Comparison of ENCODE assay signal across 14 mouse cellular contexts in genomic region chr14:37950212-37950876, GRCm38 (mm10).
DNase-seq lines count a peak whose midpoint lies in the region; ATAC-seq and TF ChIP-seq lines count a peak whose summit lies in the region.
"Had no signal": no experiment of that assay in that cellular context is flagged by ENCODE, and none has a peak within 500 bp of the region (broad histone marks: within the 10 kb centered on the region; RNA-seq: fewer than 3 reads in every experiment).

No protein-coding gene starts in this region.

- WGBS in hindbrain, embryonic 14.5 days = 86% methylated on average over 2 of the region's 2 CpGs
- 91% methylated on average over 2 of the region's 2 CpGs for WGBS in limb, embryonic 10.5 days
- 84% methylated on average over 2 of the region's 2 CpGs for WGBS in heart, embryonic 11.5 days (ENCODE audit: insufficient replicate concordance)

- no peaks in the 10 kb centered on the region for H3K27me3 ChIP-seq in hindbrain, embryonic 14.5 days (ENCODE audit: control insufficient read depth, insufficient read depth, low read length)
- H3K27me3 ChIP-seq in limb, embryonic 10.5 days (ENCODE audit: low read depth, poor library complexity, severe bottlenecking) = no peaks in the 10 kb centered on the region
- H3K27me3 ChIP-seq in heart, embryonic 11.5 days (ENCODE audit: control insufficient read depth, insufficient read depth, low read length) = no peaks in the 10 kb centered on the region
- H3K27me3 ChIP-seq: heart, embryonic 15.5 days; kidney, embryonic 15.5 days; limb, embryonic 13.5 days had no signal

- H3K4me2 ChIP-seq in hindbrain, embryonic 14.5 days (replicated peaks) = no peak overlapping the region
- no peak overlapping the region for H3K4me2 ChIP-seq in heart, embryonic 11.5 days
- H3K4me2 ChIP-seq: heart, embryonic 15.5 days; kidney, embryonic 15.5 days; limb, embryonic 13.5 days had no signal

- peak; percentile 70 for ATAC-seq in hindbrain, embryonic 14.5 days (ENCODE audit: low FRiP score)
- no peak for ATAC-seq in heart, embryonic 11.5 days (replicated peaks; ENCODE audit: insufficient number of reproducible peaks, low FRiP score, low TSS enrichment)

- in situ Hi-C loops in ES-E14 (cut with MboI; ENCODE audit: low sequenced_read_pairs in 2 of 2, unreplicated experiment in 2 of 2) = no loop called here

- H3K9me3 ChIP-seq in ES-E14 (ENCODE audit: control insufficient read depth, insufficient read depth, low read depth, low read length) = no peaks in the 10 kb centered on the region
- H3K9me3 ChIP-seq in hindbrain, embryonic 14.5 days (ENCODE audit: control insufficient read depth, low read length) = no peaks in the 10 kb centered on the region
- H3K9me3 ChIP-seq in limb, embryonic 10.5 days (replicated peaks) = no peaks in the 10 kb centered on the region
- no peaks in the 10 kb centered on the region for H3K9me3 ChIP-seq in heart, embryonic 11.5 days (replicated peaks; ENCODE audit: control insufficient read depth, low read length)
- H3K9me3 ChIP-seq: heart, embryonic 15.5 days; kidney, embryonic 15.5 days; limb, embryonic 13.5 days had no signal

- H3K36me3 ChIP-seq in ES-E14 (ENCODE audit: control insufficient read depth, insufficient read depth, low read length, poor library complexity, severe bottlenecking) = no peaks in the 10 kb centered on the region
- H3K36me3 ChIP-seq in hindbrain, embryonic 14.5 days (replicated peaks; ENCODE audit: control insufficient read depth, insufficient read depth) = no peaks in the 10 kb centered on the region
- no peaks in the 10 kb centered on the region for H3K36me3 ChIP-seq in limb, embryonic 10.5 days
- no peaks in the 10 kb centered on the region for H3K36me3 ChIP-seq in heart, embryonic 11.5 days (ENCODE audit: control insufficient read depth, insufficient read depth, low read length)
- H3K36me3 ChIP-seq: heart, embryonic 15.5 days; kidney, embryonic 15.5 days; limb, embryonic 13.5 days had no signal

- peak; percentile 1 for DNase-seq in adrenal gland, postnatal 25 days
- DNase-seq in adrenal gland, postnatal 4 days (ENCODE audit: low spot score in 2 of 2) = no peak
- DNase-seq in layer of hippocampus, postnatal 14 days (ENCODE audit: low spot score in 2 of 2) = peak; percentile 13 to 39
- DNase-seq in layer of hippocampus, adult 11-12 months (ENCODE audit: low spot score) = no peak
- peak; percentile 7 for DNase-seq in ES-E14 (ENCODE audit: low read depth, low spot score)
- peak; percentile 29 for DNase-seq in hindbrain, embryonic 14.5 days (ENCODE audit: low spot score)
- DNase-seq in limb, embryonic 10.5 days (ENCODE audit: low spot score) = no peak
- DNase-seq: B cell, adult 2 months; cerebellum, adult 8-10 months; thymus, adult 2 months had no signal

- H3K4me3 ChIP-seq in ES-E14 (ENCODE audit: insufficient read depth in 1 of 2, low read depth in 1 of 2, low read length in 2 of 2, poor library complexity in 1 of 2, severe bottlenecking in 1 of 2) = no peak overlapping the region
- H3K4me3 ChIP-seq in hindbrain, embryonic 14.5 days (replicated peaks; ENCODE audit: low read length) = no peak overlapping the region
- H3K4me3 ChIP-seq in limb, embryonic 10.5 days = no peak overlapping the region
- H3K4me3 ChIP-seq in heart, embryonic 11.5 days (ENCODE audit: low read depth, low read length) = no peak overlapping the region
- H3K4me3 ChIP-seq: heart, embryonic 15.5 days; kidney, embryonic 15.5 days; limb, embryonic 13.5 days had no signal

- no peak overlapping the region for H3K27ac ChIP-seq in ES-E14 (ENCODE audit: insufficient read depth, low read depth, low read length, poor library complexity, severe bottlenecking)
- H3K27ac ChIP-seq in hindbrain, embryonic 14.5 days = no peak overlapping the region
- no peak overlapping the region for H3K27ac ChIP-seq in limb, embryonic 10.5 days
- H3K27ac ChIP-seq in heart, embryonic 11.5 days (ENCODE audit: low read depth, low read length) = no peak overlapping the region
- H3K27ac ChIP-seq: heart, embryonic 15.5 days; kidney, embryonic 15.5 days; limb, embryonic 13.5 days had no signal

- H3K4me1 ChIP-seq in ES-E14 (ENCODE audit: control insufficient read depth in 2 of 2, insufficient read depth in 2 of 2, low read length in 2 of 2, poor library complexity in 1 of 2) = no peaks in the 10 kb centered on the region
- no peaks in the 10 kb centered on the region for H3K4me1 ChIP-seq in hindbrain, embryonic 14.5 days (replicated peaks; ENCODE audit: control insufficient read depth, insufficient read depth, low read length)
- H3K4me1 ChIP-seq in limb, embryonic 10.5 days = no peaks in the 10 kb centered on the region
- H3K4me1 ChIP-seq in heart, embryonic 11.5 days (ENCODE audit: control insufficient read depth, insufficient read depth, low read length) = no peaks in the 10 kb centered on the region
- H3K4me1 ChIP-seq: heart, embryonic 15.5 days; kidney, embryonic 15.5 days; limb, embryonic 13.5 days had no signal

- H3K9ac ChIP-seq in ES-E14 (ENCODE audit: insufficient read depth, low read depth, low read length, poor library complexity, severe bottlenecking) = no peak overlapping the region
- H3K9ac ChIP-seq in hindbrain, embryonic 14.5 days = no peak overlapping the region
- no peak overlapping the region for H3K9ac ChIP-seq in heart, embryonic 11.5 days (ENCODE audit: low read depth, low read length)
- H3K9ac ChIP-seq: heart, embryonic 15.5 days; kidney, embryonic 15.5 days; limb, embryonic 13.5 days had no signal

TF ChIP-seq in ES-E14, 5 proteins besides CTCF, POLR2A, EP300 and RAD21:
- TF ChIP-seq ZNF384 (IDR thresholded peaks at IDR 0.05; ENCODE audit: low read depth, low read length) (no peak), ZC3H11A (IDR thresholded peaks at IDR 0.05; ENCODE audit: borderline replicate concordance, low read depth, low read length) (peak; percentile 42; the same call in 1 of the 2 replicates)

Comparison
In these comparisons a context has a peak if more than half of its experiments do, and no peak if none do; other contexts are left out.
1. DNase-seq: peak in adrenal gland, postnatal 25 days (single experiment), layer of hippocampus, postnatal 14 days (2 of 2), ES-E14 (single experiment) and hindbrain, embryonic 14.5 days (single experiment); none in adrenal gland, postnatal 4 days (0 of 2), layer of hippocampus, adult 11-12 months (single experiment) and limb, embryonic 10.5 days (single experiment).